Mouse (Mus musculus): Measurements from ENCODE around the gene Dclk1.

Dclk1 gene

DNA sequence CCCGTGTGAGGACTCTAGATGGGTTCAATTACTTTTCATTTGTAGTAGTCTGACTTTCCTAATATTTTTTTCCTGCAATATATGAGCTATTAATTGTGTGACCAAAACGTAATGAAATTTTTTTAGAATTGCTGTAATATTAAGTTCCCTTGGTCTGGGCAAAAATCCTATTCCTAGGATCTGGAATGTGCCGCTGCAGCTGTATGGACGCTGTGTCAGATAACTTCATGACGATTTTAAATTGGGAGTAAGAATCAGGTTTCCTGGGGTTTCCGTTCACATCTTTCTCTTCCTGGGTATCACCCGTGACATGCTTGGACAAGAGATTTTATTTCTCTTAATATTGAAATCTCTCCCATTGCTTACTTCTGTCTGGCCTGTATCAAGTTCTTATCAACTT is 253.1 kb downstream of the Dclk1 start:
- DNase-seq (ENCODE audit: extremely low read depth, low read depth, low spot score), result no peak

DNA sequence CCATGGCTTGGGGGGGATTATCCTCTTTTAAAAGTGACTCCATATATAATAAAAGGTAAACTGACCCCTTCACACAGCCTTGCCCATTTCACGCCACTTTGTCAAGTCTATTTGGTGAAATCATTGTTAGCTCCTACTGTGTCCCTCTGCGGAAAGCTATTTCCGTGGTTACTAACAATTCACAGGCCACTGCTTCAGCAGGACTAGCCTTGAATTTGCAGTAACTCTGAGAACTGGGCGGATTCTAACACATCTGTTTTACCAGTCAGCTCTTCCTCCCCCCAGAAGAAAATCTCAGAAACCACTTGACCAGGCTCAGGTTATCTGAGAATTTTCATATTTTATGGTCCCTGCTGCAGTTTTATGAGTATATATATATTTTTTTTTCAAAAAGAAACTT is 253.7 kb downstream of the Dclk1 start:
- no peak for DNase-seq (ENCODE audit: extremely low read depth, low read depth, low spot score)

DNA sequence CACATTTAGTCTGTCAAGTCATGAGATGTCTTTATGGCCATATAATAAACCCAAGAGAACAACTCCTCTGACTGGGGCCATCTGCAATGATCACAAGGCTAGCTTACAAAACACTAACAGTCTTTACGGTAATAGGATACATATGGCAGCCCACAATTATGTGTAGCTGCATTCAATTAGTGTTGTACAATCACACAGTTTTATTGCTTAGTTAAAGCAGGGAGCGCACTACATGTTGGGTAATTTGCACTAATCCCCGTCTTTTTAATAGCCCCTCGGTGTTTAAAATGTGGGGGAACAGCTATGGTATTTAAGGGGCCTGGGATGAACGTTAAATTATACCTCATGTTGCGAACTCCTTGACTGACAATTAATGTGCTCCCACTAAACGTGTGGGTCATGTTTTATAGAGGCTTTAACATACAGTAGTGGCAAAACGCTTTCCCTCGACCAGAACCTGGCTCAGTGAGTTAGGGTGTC is 254.3 kb downstream of the Dclk1 start:
- no peak for DNase-seq (ENCODE audit: extremely low read depth, low read depth, low spot score)

DNA sequence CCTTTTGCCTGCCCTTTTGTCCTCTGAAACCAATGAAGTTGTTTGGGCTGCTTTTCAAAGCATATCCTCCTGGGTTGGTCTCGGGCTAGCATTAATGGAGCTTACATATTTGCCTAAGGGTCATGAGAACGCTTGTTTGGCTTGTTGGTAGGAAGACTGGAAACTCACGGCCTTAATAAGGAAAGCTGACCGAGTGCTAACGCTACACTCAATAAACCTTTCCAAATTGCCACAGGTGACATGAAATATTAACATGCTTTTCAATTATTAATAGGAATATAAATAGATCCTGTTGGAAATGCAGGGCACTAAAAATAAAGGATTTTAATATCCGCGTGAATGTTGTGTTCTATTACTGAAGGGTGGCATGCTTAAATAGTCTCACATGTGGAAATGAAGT is 257.1 kb downstream of the Dclk1 start:
- no peak for DNase-seq (ENCODE audit: extremely low read depth, low read depth, low spot score)

DNA sequence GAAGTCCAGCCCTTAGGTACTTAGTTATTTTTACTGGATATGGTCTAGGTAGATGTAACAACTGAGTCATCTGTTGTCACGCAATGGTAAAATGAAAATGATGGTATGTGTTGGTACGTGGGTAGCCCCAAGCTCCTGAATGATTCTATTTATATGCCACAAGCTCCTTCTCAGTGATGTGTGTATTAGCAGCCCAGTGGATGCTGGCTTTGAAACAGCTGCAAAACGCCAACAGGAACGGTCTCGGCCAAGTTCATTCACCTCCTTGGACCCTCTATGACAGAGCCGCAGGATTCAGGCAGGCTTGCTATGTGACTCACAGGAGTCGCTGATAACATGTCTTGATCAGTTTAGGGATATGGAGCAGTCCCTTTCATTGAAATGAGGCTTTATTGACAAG is 268.0 kb downstream of the Dclk1 start:
- DNase-seq (ENCODE audit: extremely low read depth, low read depth, low spot score), result no peak

GRCm38 (mm10) chr3:55511658-55512057 is 269.5 kb downstream of the Dclk1 start:
- DNase-seq (ENCODE audit: extremely low read depth, low read depth, low spot score), result no peak

DNA sequence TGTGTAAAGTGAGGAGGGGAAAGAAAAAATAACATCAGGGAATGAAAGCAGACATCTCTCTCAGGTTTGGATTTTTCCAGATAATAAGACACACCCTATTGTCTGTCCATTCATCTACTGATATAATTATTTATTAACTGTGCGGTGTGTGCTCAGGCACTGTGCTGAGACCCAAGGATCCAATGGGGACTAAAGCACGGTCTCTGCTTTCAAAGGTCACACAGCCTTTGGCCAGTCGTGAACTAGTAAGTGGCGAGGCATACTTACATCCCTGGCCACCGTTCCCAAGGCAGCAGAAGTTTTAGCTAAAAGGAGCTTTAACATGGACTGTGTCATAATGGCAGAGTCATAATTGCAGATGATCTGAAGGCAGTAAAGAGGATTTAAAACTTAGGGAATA is 273.8 kb downstream of the Dclk1 start:
- DNase-seq (ENCODE audit: extremely low read depth, low read depth, low spot score), result no peak

GRCm38 (mm10) chr3:55517454-55518014 is 275.4 kb downstream of the Dclk1 start:
- no peak for DNase-seq (ENCODE audit: extremely low read depth, low read depth, low spot score)

DNA sequence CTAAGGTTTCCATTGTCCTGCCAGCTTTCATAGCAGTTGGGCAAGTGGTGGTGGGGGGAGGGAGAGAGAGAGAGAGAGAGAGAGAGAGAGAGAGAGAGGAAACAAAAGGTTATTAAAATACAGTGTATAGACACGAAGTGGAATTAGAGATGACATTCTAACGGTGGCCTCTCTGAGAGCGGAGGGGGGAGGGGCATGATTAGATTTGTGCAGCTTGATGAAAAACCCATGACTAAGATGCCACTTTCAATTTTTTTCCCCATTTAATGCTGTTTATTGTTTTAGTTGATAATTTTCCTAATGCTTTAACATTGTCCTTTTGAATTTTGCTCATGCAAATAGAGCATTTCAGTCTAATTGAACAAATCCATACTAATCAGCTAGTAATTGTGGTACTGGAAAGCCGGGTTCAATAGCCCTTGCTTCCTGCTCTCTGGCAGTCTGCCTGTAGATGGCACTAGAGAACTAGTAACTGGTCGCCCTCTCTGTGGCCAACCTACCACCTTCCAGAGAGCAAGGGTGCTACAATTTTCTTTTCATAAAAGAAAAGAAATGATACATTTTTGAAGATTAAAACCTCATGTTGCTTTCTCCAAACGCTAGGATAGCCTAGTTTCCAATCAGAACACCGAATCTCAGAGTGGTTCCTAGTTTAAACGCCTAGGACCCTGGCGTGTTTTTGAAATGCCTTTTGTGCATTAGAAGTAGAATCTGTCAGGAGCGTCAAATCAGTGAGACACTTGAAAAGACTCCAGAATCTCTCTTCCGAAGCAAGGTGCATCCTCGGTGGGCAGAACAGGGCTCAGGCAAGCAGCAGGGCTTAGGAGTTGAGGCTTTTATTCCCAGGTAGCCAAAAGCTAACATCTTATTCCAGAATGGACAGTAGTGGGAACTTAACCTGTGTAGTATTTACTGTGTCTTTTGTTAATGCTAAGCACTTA is 278.3 kb downstream of the Dclk1 start:
- DNase-seq (ENCODE audit: extremely low read depth, low read depth, low spot score), result no peak

- no peak for DNase-seq (ENCODE audit: extremely low read depth, low read depth, low spot score)
Observed at GRCm38 (mm10) chr3:55521776-55522175, 279.6 kb downstream of the Dclk1 start.

DNA sequence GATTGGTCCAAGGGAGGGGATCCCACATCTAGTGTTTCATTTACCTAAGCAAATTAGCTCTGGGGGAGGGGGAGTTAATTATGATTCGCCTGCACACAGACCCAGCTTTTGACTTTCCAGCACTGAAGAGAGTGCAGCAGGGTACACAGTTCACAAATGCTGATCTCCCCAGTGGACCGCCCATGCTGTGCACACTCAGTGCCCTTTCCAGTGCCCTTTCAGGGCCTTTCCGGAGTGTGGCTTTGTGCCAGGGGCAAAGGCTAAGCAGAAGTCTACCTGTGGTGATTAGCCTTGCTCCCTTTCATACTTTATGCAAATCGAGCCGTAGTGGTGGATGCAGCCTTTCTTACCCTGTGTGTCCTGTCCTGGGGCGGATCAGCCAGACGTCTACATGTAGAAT is 281.1 kb downstream of the Dclk1 start:
- DNase-seq (ENCODE audit: extremely low read depth, low read depth, low spot score), result no peak

DNA sequence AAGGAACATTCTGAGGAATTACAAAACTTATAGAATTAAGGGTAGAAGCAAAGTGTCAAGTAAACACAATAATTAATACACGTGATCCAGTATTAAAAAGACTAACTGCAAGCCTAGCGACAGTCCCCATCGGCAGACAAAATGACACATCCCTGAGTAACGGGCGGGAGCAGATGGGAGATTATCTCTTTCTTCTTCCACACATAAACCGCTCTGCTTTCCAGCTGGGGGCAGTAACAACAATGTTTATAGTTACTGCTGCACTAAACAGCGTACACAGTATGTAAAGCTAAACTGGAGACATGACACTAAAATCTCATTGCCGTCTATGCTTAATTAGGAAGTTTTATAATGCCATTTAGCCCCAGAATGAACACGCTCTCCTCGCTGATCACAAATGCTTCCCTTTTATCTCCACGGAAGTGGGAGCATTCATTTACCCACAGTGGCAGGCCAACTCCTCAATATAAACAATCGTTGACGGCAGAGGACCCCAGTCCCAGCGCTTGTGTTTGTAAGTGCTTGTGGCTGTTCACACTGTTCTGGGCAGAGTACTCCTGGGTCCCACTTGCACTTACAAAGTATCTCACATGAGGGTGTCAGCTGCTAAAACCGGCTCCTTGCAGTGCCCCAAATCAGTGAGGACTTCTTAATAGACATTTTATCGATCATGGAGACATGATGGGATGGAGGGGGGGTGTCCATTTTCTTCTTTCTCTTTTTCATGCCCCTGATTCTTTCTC is 281.7 kb downstream of the Dclk1 start:
- no peak for DNase-seq (ENCODE audit: extremely low read depth, low read depth, low spot score)

- DNase-seq (ENCODE audit: extremely low read depth, low read depth, low spot score), result no peak
Observed at GRCm38 (mm10) chr3:55524491-55525195, 282.5 kb downstream of the Dclk1 start.

- DNase-seq (ENCODE audit: extremely low read depth, low read depth, low spot score), result no peak
Observed at GRCm38 (mm10) chr3:55526470-55526869, 284.3 kb downstream of the Dclk1 start.

DNA sequence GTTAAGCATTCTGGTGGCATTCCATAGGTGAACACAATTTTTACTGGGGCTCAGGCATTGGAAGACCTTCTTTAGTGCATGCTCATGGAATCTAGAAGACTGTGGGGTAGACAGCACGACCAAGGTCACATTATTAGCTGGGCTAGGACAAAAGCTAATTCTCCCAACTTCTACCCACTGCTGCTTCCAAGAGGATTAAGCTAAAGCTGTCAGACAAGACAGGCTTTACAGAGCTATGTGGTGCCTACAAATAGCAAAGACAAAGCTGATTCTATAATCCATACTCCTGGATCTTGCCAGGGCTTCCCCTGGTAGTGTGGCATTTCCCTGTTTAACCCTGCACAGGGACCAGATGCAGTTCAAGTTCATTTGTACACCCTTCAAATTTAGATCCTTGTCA is 285.4 kb downstream of the Dclk1 start:
- no peak for DNase-seq (ENCODE audit: extremely low read depth, low read depth, low spot score)

DNA sequence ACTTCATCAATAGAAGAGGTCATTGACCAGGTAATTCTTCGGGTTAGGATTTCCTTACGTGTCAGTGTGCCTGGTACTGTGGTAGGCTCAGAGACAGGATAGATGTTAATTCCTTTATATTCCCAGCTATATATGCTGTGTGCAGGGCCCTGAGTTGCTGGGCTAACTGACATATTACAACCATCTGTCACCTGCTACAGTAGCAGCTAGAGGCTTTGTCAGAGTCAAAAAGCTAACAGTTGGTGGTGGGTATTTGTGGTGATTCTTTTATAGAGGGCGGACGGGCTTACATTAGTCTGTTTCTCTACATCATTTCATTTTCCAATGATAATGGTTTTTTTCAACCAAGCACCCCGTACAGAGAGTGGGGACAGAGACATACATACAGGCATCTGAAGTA is 285.8 kb downstream of the Dclk1 start:
- no peak for DNase-seq (ENCODE audit: extremely low read depth, low read depth, low spot score)

- no peak for DNase-seq (ENCODE audit: extremely low read depth, low read depth, low spot score)
Observed at GRCm38 (mm10) chr3:55529414-55529813, 287.2 kb downstream of the Dclk1 start.

DNA sequence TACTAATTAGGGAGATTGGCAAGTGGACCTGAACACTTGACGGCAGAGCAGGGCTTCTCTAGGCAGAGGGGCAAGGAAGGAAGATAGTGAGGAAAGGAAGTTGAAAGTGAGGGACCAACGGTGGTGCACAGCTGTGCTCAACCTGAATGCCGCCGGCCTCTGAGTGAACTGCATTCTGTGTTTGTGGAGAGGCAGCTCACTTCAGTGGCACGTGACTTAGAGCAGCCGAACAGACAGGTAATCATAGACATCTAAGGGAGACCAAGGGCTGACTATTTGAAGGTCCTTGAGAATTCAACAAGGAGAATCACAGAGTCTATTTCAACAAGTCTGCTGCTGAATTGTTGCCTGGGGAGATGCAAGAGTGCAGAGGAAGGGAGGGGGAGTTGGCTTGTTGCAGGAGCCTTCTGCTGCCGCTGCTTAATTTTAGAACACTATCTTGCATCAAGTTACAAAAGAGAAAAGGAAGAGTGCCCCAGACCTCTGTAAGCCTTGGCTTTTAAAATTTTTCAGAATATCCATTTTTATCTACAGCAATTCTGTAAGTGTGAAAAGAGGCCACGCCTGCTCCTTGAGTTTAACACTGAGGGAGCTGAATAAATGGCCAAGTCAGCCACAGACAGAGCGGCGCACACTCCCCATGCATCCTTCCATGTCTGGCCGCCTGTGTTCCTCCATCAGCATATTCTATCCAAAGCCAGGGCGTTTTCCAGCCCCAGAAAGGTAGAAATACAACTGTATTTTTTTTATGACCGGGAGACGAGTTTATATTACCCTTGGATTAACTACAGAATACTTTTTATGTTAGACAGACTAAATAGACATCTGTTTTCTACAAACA is 289.3 kb downstream of the Dclk1 start:
- DNase-seq (ENCODE audit: extremely low read depth, low read depth, low spot score), result no peak

DNA sequence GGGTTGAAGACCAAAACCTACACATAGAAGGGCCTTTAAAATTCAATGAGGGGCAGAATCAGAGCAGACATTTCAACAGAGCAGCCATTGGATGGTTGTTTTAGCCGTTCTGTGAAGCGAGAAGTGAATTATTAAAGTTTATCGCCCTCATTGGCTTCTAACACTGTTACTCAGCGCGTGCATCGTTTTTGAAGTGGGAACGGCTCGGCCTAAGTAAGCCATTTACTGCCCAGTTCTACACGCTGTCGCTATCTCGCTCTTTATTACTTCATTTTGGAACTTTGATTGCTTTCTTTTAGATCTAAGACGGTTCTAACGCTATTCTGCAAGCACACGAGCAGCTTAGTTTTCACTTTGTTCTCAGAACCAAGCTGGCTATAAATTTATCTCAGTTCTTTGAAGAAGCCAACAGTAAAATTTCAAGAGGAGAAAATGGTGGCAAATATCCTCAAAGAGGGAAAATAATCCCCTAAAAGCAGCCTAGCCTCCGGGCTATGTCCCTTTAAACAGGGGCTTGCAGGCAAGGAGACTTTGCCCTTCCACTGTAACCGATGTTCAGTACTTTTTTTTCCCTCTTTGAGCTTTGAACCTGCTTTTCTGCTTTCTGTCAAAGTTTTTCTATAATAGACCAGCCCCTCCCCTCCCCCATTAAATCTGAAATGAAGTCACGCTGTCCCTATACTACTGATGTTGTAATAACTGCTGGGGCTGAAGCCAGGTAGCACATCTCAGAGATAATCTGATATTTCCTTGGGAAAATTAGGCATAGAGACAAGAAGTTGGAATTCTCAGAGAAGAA is 290.2 kb downstream of the Dclk1 start:
- no peak for DNase-seq (ENCODE audit: extremely low read depth, low read depth, low spot score)
